Mouse (Mus musculus): ENCODE data around the gene Thbs3.

GRCm38 (mm10) chr3:89229276-89229675 is 14.3 kb downstream of the Thbs3 start:
- TF ChIP-seq CTCF (IDR thresholded peaks at IDR 0.05; ENCODE audit: low read depth, low read length), result no peak
- no peak for TF ChIP-seq POLR2A (IDR thresholded peaks at IDR 0.05; ENCODE audit: borderline replicate concordance, low read depth, low read length)

Measured in bone marrow macrophage, adult 2 months (primary cell).